Mouse (Mus musculus) midbrain, embryonic 13.5 days (tissue): ENCODE data around the gene Slc5a5. TPM values are rescaled to one million over a fixed set of nuclear protein-coding genes. Genes with fewer than 3 reads are reported as not detected.
A peak's percentile ranks its signal among the peaks of the same experiment; 100 is the strongest.

Experiments
- ATAC-seq: fragments of 200-750 bp; cut with Nextera tagmentation; 2 replicates; pipeline ENCODE4 v1.8.0; 2017; ENCODE audit warnings: mild to moderate bottlenecking, moderate TSS enrichment, moderate library complexity
- H3K27ac ChIP-seq: fragments of 300-500 bp; sonication (generic); 2 replicates; pipeline ENCODE4 v1.5.1; 2015; ENCODE audit warnings: inconsistent platforms, mild to moderate bottlenecking, moderate library complexity
- H3K27me3 ChIP-seq: fragments of 300-500 bp; sonication (generic); 2 replicates; pipeline ENCODE4 v1.6.1; 2015; ENCODE audit warnings: mild to moderate bottlenecking, inconsistent platforms
- H3K36me3 ChIP-seq: fragments of 300-500 bp; sonication (generic); 2 replicates; pipeline ENCODE4 v1.6.1; 2015; ENCODE audit warnings: mild to moderate bottlenecking, inconsistent platforms
- H3K4me1 ChIP-seq: fragments of 300-500 bp; sonication (generic); replicated peaks from 2 replicates; pipeline ENCODE4 v1.6.1; 2015; ENCODE audit warnings: inconsistent platforms
- H3K4me2 ChIP-seq: fragments of 300-500 bp; sonication (generic); replicated peaks from 2 replicates; pipeline ENCODE4 v1.6.1; 2015; ENCODE audit warnings: moderate library complexity, mild to moderate bottlenecking, inconsistent platforms
- H3K4me3 ChIP-seq: fragments of 300-500 bp; sonication (generic); replicated peaks from 2 replicates; pipeline ENCODE4 v1.5.1; 2015; ENCODE audit warnings: mild to moderate bottlenecking, inconsistent platforms
- H3K9ac ChIP-seq: fragments of 300-500 bp; sonication (generic); replicated peaks from 2 replicates; pipeline ENCODE4 v1.6.1; 2015; ENCODE audit warnings: mild to moderate bottlenecking, inconsistent platforms
- H3K9me3 ChIP-seq: fragments of 300-500 bp; sonication (generic); 2 replicates; pipeline ENCODE4 v1.6.1; 2016; ENCODE audit warnings: mild to moderate bottlenecking, inconsistent platforms
- WGBS: fragments of 180-500 bp; shearing (Covaris S2); methylation state at CpG from one replicate; pipeline ENCODE4 v1.1.7; 2015; 5-methylcytosine and 5-hydroxymethylcytosine counted together
- polyA plus RNA-seq: library from polyadenylated mRNA; unstranded; fragments of >200 nt; fragmentation: Nextera tagmentation; extraction: Ambion mirVana; gene quantifications from 2 replicates; pipeline ENCODE4 v1.2.1, GENCODE M21; 2015

The Slc5a5 gene
- polyA plus RNA-seq, result 0.67 and 0.73 TPM in 2 replicates

GRCm38 (mm10) chr8:70892022-70892895, at the start of gene Slc5a5:
Gene Slc5a5 (minus strand): TSS chr8:70892757.
- peak within 1 kb of the TSS; percentile 40 for H3K9ac ChIP-seq
- peak within 1 kb of the TSS; percentile 22 for H3K4me3 ChIP-seq
- H3K9me3 ChIP-seq, result no peaks in the 10 kb centered on the region
- no peak for ATAC-seq
- 3% methylated on average over 80 of the region's 80 CpGs for WGBS
- peaks cover 28% of the 10 kb centered on the region for H3K4me1 ChIP-seq
- peak within 1 kb of the TSS; percentile 42 for H3K4me2 ChIP-seq
- peaks cover 66% of the 10 kb centered on the region for H3K27me3 ChIP-seq
- H3K27ac ChIP-seq, result no peak within 1 kb of the TSS
- peaks cover 35% of the 10 kb centered on the region for H3K36me3 ChIP-seq

- H3K27me3 ChIP-seq, result no peaks in the 10 kb centered on the region
- no peak overlapping the region for H3K27ac ChIP-seq
- no peaks in the 10 kb centered on the region for H3K9me3 ChIP-seq
- no peak for ATAC-seq
- 72% methylated on average over 2 of the region's 2 CpGs for WGBS
- no peak overlapping the region for H3K4me3 ChIP-seq
- no peak overlapping the region for H3K9ac ChIP-seq
- H3K36me3 ChIP-seq, result no peaks in the 10 kb centered on the region
- no peaks in the 10 kb centered on the region for H3K4me1 ChIP-seq
- H3K4me2 ChIP-seq, result no peak overlapping the region
These were observed 48.9 kb upstream of the Slc5a5 start for GRCm38 (mm10) chr8:70941478-70941877.

DNA sequence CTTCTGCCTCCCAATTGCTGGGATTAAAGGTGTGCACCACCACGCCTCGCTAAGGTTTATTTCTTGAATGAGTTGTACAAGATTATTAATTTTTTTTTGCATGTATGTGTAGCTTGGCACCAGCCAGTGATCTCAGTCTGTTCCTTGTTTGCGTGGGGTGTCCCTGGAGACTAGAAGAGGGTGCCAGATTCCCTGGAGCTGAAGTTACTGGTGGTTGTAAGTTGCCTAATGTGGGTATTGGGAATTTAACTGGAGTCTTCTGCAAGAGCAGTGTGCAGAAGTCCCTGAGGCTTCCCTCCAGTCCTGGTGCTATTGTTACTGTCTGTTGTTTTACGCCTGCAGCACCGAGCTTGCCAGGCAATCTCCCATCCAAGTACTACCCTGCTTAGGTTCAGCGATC, 44.6 kb upstream of the Slc5a5 start:
- WGBS, result 84% methylated on average over 6 of the region's 6 CpGs
- no peak for ATAC-seq

DNA sequence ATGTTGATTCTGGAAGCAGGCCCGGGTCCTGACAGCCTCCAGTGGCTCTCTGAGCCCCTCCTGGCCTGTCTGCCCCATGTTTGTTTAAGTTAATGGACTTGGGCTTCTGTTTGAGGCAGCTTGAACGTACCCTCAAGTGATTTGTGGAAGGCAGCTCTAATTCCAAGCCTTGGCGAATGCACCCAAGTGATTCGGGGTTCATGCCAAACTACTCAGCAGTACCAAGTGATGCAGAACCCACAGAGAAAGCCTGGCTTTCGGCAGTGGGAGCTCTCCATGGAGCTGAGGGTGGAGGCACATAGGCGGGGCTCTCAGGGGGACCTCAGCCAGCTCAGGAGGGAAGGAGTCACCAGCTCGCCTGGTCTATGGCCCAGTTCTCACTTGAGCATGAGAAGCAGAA, 42.2 kb upstream of the Slc5a5 start:
- no peak overlapping the region for H3K27ac ChIP-seq
- no peaks in the 10 kb centered on the region for H3K4me1 ChIP-seq
- no peak overlapping the region for H3K4me2 ChIP-seq
- WGBS, result 68% methylated on average over 7 of the region's 7 CpGs
- ATAC-seq, result no peak
- no peak overlapping the region for H3K4me3 ChIP-seq
- no peaks in the 10 kb centered on the region for H3K27me3 ChIP-seq
- H3K9me3 ChIP-seq, result no peaks in the 10 kb centered on the region
- peaks cover 28% of the 10 kb centered on the region for H3K36me3 ChIP-seq
- H3K9ac ChIP-seq, result no peak overlapping the region

More for the DNA sequence above, 44.6 kb upstream of the Slc5a5 start:
- Histone ChIP-seq H3K9ac (no peak overlapping the region), H3K4me2 (no peak overlapping the region), H3K27ac (no peak overlapping the region), H3K4me3 (no peak overlapping the region), H3K36me3 (peaks cover 12% of the 10 kb centered on the region), H3K4me1 (no peaks in the 10 kb centered on the region), H3K27me3 (no peaks in the 10 kb centered on the region), H3K9me3 (no peaks in the 10 kb centered on the region)

DNA sequence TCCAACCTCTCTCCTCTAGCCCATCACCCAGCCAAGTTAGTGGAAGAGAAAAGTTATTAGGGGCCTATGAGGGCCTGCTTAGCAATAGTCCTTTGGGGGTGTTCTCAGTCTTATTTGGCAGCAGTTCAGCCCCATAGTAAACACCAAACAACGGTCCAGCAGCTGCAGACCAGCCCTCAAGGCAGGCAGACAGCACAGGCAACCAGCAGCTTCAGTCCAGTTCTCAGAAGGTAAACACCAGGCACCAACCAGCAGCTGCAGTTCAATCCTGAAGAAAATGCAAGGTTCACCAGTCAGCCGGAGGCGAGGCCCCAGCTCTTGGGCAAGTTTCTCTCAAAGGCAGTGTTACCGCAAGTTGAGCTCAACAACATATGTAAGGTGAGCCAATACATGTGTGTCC, 40.5 kb upstream of the Slc5a5 start:
- 93% methylated on average over 4 of the region's 4 CpGs for WGBS
- Histone ChIP-seq H3K4me1 (no peaks in the 10 kb centered on the region), H3K9ac (no peak overlapping the region), H3K9me3 (no peaks in the 10 kb centered on the region), H3K4me3 (no peak overlapping the region), H3K27ac (no peak overlapping the region), H3K36me3 (peaks cover 28% of the 10 kb centered on the region), H3K27me3 (no peaks in the 10 kb centered on the region), H3K4me2 (no peak overlapping the region)
- no peak for ATAC-seq

DNA sequence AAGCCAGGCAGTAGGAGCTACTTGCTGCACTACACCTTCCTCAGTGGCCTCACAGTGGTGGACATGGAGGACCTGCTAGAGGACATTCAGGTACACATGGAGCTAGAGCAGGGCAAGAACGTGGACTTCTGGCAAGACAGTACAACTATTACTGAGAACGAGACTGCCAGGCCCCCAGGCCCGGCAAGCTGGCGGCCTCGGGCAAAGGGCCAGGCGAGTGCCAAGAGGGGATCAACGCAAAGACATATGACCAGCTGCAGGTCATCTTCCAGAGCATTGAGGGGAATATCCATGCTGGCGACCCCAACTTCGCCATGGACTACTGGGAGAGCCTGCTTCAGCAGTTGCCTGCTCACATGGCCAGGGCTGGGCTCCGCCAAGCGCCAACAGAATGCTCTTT, 39.2 kb upstream of the Slc5a5 start:
- WGBS, result 96% methylated on average over 11 of the region's 11 CpGs
- Histone ChIP-seq H3K9me3 (no peaks in the 10 kb centered on the region), H3K27me3 (no peaks in the 10 kb centered on the region), H3K4me3 (no peak overlapping the region), H3K27ac (no peak overlapping the region), H3K9ac (no peak overlapping the region), H3K4me2 (no peak overlapping the region), H3K36me3 (peaks cover 28% of the 10 kb centered on the region), H3K4me1 (no peaks in the 10 kb centered on the region)
- no peak for ATAC-seq

DNA sequence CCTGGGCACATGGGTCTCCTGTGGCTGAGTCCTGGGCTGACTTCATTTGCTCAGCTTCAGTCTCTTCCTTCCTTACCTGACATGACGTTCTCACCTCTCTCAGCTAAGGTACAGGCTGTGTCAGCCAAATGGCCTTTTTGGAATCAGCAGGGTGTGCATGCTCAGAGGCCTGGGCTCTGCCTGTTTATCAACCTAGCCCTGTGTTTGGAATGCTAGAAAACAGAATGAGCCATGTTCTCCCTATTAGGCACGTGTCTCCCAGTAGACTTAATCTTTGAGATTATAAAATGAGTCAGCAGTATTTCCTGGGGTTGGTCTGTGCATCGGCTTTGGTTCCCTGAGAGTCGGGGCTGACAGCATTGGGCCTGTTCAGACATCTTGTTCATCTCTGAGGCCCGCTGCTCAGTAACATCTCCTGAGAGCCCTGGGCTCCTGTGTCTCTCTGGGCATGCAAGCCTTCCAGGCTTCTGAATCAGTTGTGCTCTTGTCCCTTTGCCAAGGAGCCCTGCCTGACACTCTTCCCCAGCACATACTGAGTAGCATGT, 36.3 kb upstream of the Slc5a5 start:
- ATAC-seq, result no peak
- WGBS, result 85% methylated on average over 5 of the region's 5 CpGs
- Histone ChIP-seq H3K9ac (no peak overlapping the region), H3K27me3 (no peaks in the 10 kb centered on the region), H3K4me3 (no peak overlapping the region), H3K36me3 (peaks cover 31% of the 10 kb centered on the region), H3K9me3 (no peaks in the 10 kb centered on the region), H3K4me1 (no peaks in the 10 kb centered on the region), H3K4me2 (no peak overlapping the region), H3K27ac (no peak overlapping the region)

GRCm38 (mm10) chr8:70928096-70928495, 35.5 kb upstream of the Slc5a5 start:
- Histone ChIP-seq H3K27me3 (no peaks in the 10 kb centered on the region), H3K36me3 (peaks cover 36% of the 10 kb centered on the region), H3K4me2 (no peak overlapping the region), H3K9ac (no peak overlapping the region), H3K27ac (no peak overlapping the region), H3K4me3 (no peak overlapping the region), H3K4me1 (no peaks in the 10 kb centered on the region), H3K9me3 (no peaks in the 10 kb centered on the region)
- 88% methylated on average over 3 of the region's 3 CpGs for WGBS
- ATAC-seq, result no peak

DNA sequence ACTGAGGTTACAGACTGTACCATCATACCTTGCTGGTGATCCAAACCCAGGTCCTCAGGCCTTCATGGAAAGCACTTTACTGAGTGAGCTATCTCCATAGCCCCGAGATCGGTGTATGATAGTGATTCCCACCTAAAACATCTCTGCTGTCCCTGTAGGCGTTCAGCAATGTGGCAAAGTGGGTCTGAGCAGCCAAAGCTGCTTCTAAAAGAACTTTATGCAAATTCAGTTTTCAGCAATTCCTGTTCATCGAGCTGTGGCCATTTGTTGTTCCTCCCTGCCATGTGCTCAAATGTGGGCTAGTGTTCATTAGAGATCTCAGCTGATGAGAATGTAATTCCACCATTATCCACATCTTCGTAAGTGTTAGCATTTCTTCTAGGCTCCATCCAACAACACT, 33.8 kb upstream of the Slc5a5 start:
- no peak for ATAC-seq
- H3K4me3 ChIP-seq, result no peak overlapping the region
- H3K4me2 ChIP-seq, result no peak overlapping the region
- H3K36me3 ChIP-seq, result peaks cover 27% of the 10 kb centered on the region
- H3K27ac ChIP-seq, result no peak overlapping the region
- H3K4me1 ChIP-seq, result no peaks in the 10 kb centered on the region
- H3K9ac ChIP-seq, result no peak overlapping the region
- H3K27me3 ChIP-seq, result no peaks in the 10 kb centered on the region
- no peaks in the 10 kb centered on the region for H3K9me3 ChIP-seq
- WGBS, result 94% methylated on average over 5 of the region's 5 CpGs

GRCm38 (mm10) chr8:70925754-70926153, 33.2 kb upstream of the Slc5a5 start:
- 90% methylated on average over 4 of the region's 4 CpGs for WGBS

DNA sequence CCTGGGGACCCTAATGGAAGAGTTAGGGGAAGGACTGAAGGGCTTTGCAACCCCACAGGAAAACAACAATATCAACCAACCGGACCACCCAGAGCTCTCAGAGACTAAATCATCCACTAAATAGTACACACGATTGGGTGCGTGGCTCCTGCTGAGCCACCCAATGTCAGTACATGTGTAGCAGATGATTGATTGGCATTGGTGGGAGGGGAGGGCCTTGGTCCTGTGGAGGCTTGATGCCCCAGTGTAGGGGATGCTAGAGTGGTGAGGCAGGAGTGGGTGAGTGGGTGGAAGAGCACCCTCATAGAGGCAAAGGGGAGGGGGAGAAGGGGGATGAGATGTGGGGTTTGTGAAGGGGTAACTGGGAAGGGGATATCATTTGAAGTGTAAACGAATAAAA, 31.6 kb upstream of the Slc5a5 start:
- no peak for ATAC-seq
- H3K9ac ChIP-seq, result no peak overlapping the region
- H3K4me2 ChIP-seq, result no peak overlapping the region
- H3K4me3 ChIP-seq, result no peak overlapping the region
- no peaks in the 10 kb centered on the region for H3K27me3 ChIP-seq
- WGBS, result 90% methylated on average over 4 of the region's 4 CpGs
- no peaks in the 10 kb centered on the region for H3K9me3 ChIP-seq
- H3K4me1 ChIP-seq, result no peaks in the 10 kb centered on the region
- peaks cover 33% of the 10 kb centered on the region for H3K36me3 ChIP-seq
- H3K27ac ChIP-seq, result no peak overlapping the region

More at GRCm38 (mm10) chr8:70925754-70926153, 33.2 kb upstream of the Slc5a5 start:
- Histone ChIP-seq H3K36me3 (peaks cover 28% of the 10 kb centered on the region), H3K9me3 (no peaks in the 10 kb centered on the region), H3K4me2 (no peak overlapping the region), H3K4me1 (no peaks in the 10 kb centered on the region), H3K4me3 (no peak overlapping the region), H3K9ac (no peak overlapping the region), H3K27me3 (no peaks in the 10 kb centered on the region), H3K27ac (no peak overlapping the region)
- ATAC-seq, result no peak

GRCm38 (mm10) chr8:70920049-70920922, 27.7 kb upstream of the Slc5a5 start:
- H3K36me3 ChIP-seq, result peaks cover 71% of the 10 kb centered on the region
- H3K4me3 ChIP-seq, result no peak overlapping the region
- no peak overlapping the region for H3K9ac ChIP-seq
- no peak for ATAC-seq
- H3K4me1 ChIP-seq, result no peaks in the 10 kb centered on the region
- WGBS, result 92% methylated on average over 9 of the region's 9 CpGs
- H3K9me3 ChIP-seq, result no peaks in the 10 kb centered on the region
- no peak overlapping the region for H3K4me2 ChIP-seq
- H3K27me3 ChIP-seq, result no peaks in the 10 kb centered on the region
- H3K27ac ChIP-seq, result no peak overlapping the region
